8 mouse cellular contexts compared by ENCODE assay signal in genomic region chr9:41273171-41273781, GRCm38 (mm10).
DNase-seq lines count a peak whose midpoint lies in the region; ATAC-seq and TF ChIP-seq lines count a peak whose summit lies in the region.

No protein-coding gene starts in this region.

- 0 out of 2 replicates have a peak overlapping the region, but pooled peaks have one; percentile 47 for H3K27ac ChIP-seq in kidney, postnatal 0 days
- no peak overlapping the region for H3K27ac ChIP-seq in kidney, adult 2 months (ENCODE audit: insufficient read depth, low read depth, low read length)
- peak overlapping the region; percentile 23 for H3K27ac ChIP-seq in heart, embryonic 15.5 days
- H3K27ac ChIP-seq in liver, embryonic 12.5 days = no peak overlapping the region
- H3K27ac ChIP-seq in small intestine, adult 2 months (ENCODE audit: insufficient read depth, low read depth, low read length) = no peak overlapping the region
- H3K27ac ChIP-seq in thymus, adult 2 months (ENCODE audit: control insufficient read depth, insufficient read depth, low read length) = no peak overlapping the region

- H3K36me3 ChIP-seq in kidney, postnatal 0 days (ENCODE audit: insufficient read depth, low read length) = no peaks in the 10 kb centered on the region
- H3K36me3 ChIP-seq in kidney, adult 2 months (ENCODE audit: control insufficient read depth, insufficient read depth, low read length) = no peaks in the 10 kb centered on the region
- H3K36me3 ChIP-seq in heart, embryonic 15.5 days = no peaks in the 10 kb centered on the region
- H3K36me3 ChIP-seq in liver, embryonic 12.5 days = no peaks in the 10 kb centered on the region
- no peaks in the 10 kb centered on the region for H3K36me3 ChIP-seq in small intestine, adult 2 months (ENCODE audit: control insufficient read depth, insufficient read depth, low read length)
- no peaks in the 10 kb centered on the region for H3K36me3 ChIP-seq in thymus, adult 2 months (ENCODE audit: control insufficient read depth, insufficient read depth, low read length)

- H3K4me3 ChIP-seq in kidney, postnatal 0 days (replicated peaks; ENCODE audit: low read depth, low read length) = peak overlapping the region; percentile 37
- H3K4me3 ChIP-seq in kidney, adult 2 months (ENCODE audit: insufficient read depth, low read depth, low read length) = no peak overlapping the region
- H3K4me3 ChIP-seq in heart, embryonic 15.5 days = peak overlapping the region; percentile 48
- no peak overlapping the region for H3K4me3 ChIP-seq in liver, embryonic 12.5 days
- peak overlapping the region; percentile 5; the same call in 1 of the 2 replicates for H3K4me3 ChIP-seq in small intestine, adult 2 months (ENCODE audit: low read depth, low read length)
- no peak overlapping the region for H3K4me3 ChIP-seq in thymus, adult 2 months (ENCODE audit: control insufficient read depth, insufficient read depth, low read length)

- H3K4me2 ChIP-seq in kidney, postnatal 0 days (ENCODE audit: low read length) = peak overlapping the region; percentile 67
- peak overlapping the region; percentile 87 for H3K4me2 ChIP-seq in heart, embryonic 15.5 days
- peak overlapping the region; percentile 40 for H3K4me2 ChIP-seq in liver, embryonic 12.5 days

- TF ChIP-seq POLR2A in kidney, adult 2 months (IDR thresholded peaks at IDR 0.05; ENCODE audit: low read depth, low read length) = no peak
- no peak for TF ChIP-seq POLR2A in small intestine, adult 2 months (IDR thresholded peaks at IDR 0.05; ENCODE audit: low read depth, low read length)
- no peak for TF ChIP-seq POLR2A in thymus, adult 2 months (IDR thresholded peaks at IDR 0.05; ENCODE audit: control insufficient read depth, extremely low read depth, insufficient read depth, low read length, poor library complexity)

- peak; percentile 90 for ATAC-seq in kidney, postnatal 0 days (replicated peaks; ENCODE audit: low FRiP score, low read depth)
- ATAC-seq in heart, embryonic 15.5 days (replicated peaks; ENCODE audit: insufficient number of reproducible peaks, insufficient read depth, low FRiP score, low read depth) = peak; percentile 72
- ATAC-seq in liver, embryonic 12.5 days = no peak
- no peak for ATAC-seq in megakaryocyte, adult 5-6 weeks (ENCODE audit: poor library complexity, severe bottlenecking)

- H3K27me3 ChIP-seq in kidney, postnatal 0 days (ENCODE audit: insufficient read depth, low read length) = no peaks in the 10 kb centered on the region
- no peaks in the 10 kb centered on the region for H3K27me3 ChIP-seq in kidney, adult 2 months (replicated peaks; ENCODE audit: control insufficient read depth, insufficient read depth, low read length)
- no peaks in the 10 kb centered on the region for H3K27me3 ChIP-seq in heart, embryonic 15.5 days
- H3K27me3 ChIP-seq in liver, embryonic 12.5 days (replicated peaks) = peaks cover 23% of the 10 kb centered on the region
- no peaks in the 10 kb centered on the region; the same call in 1 of the 2 replicates for H3K27me3 ChIP-seq in small intestine, adult 2 months (ENCODE audit: control insufficient read depth, insufficient read depth, low read length)
- H3K27me3 ChIP-seq in thymus, adult 2 months (ENCODE audit: control insufficient read depth, insufficient read depth, low read length) = no peaks in the 10 kb centered on the region; the same call in 1 of the 2 replicates

- WGBS in kidney, postnatal 0 days = 1% methylated on average over 18 of the region's 18 CpGs
- WGBS in kidney, adult 2 months = under 1% methylated on average over 18 of the region's 18 CpGs
- 0% methylated on average over 18 of the region's 18 CpGs for WGBS in heart, embryonic 15.5 days
- WGBS in liver, embryonic 12.5 days (ENCODE audit: insufficient replicate concordance) = 4% methylated on average over 18 of the region's 18 CpGs
- WGBS in small intestine, adult 2 months = 2% methylated on average over 18 of the region's 18 CpGs
- 4% methylated on average over 18 of the region's 18 CpGs for WGBS in thymus, adult 2 months

- H3K9ac ChIP-seq in kidney, postnatal 0 days (ENCODE audit: low read depth, low read length) = peak overlapping the region; percentile 40
- peak overlapping the region; percentile 12 for H3K9ac ChIP-seq in heart, embryonic 15.5 days
- no peak overlapping the region for H3K9ac ChIP-seq in liver, embryonic 12.5 days

- H3K4me1 ChIP-seq in kidney, postnatal 0 days (replicated peaks; ENCODE audit: insufficient read depth, low read length) = 0 out of 2 replicates have a peak, but pooled peaks cover 10% of the 10 kb centered on the region
- no peaks in the 10 kb centered on the region for H3K4me1 ChIP-seq in kidney, adult 2 months (ENCODE audit: control insufficient read depth, insufficient read depth, low read length)
- peaks cover 14% of the 10 kb centered on the region for H3K4me1 ChIP-seq in heart, embryonic 15.5 days (replicated peaks)
- no peaks in the 10 kb centered on the region for H3K4me1 ChIP-seq in liver, embryonic 12.5 days
- H3K4me1 ChIP-seq in small intestine, adult 2 months (ENCODE audit: control insufficient read depth, insufficient read depth, insufficient read length, low read length) = no peaks in the 10 kb centered on the region
- H3K4me1 ChIP-seq in thymus, adult 2 months (replicated peaks; ENCODE audit: control insufficient read depth, insufficient read depth, low read length) = no peaks in the 10 kb centered on the region

- DNase-seq in kidney, postnatal 0 days (ENCODE audit: low spot score) = peak; percentile 80
- no peak for DNase-seq in kidney, adult 2 months
- DNase-seq in embryo, embryonic 10.5 days (ENCODE audit: low spot score) = peak; percentile 93
- no peak for DNase-seq in thymus, adult 2 months

- peak; percentile 27; the same call in 1 of the 2 replicates for TF ChIP-seq CTCF in kidney, postnatal 0 days (IDR thresholded peaks at IDR 0.05; ENCODE audit: low read depth)
- TF ChIP-seq CTCF in kidney, adult 2 months (conservative IDR thresholded peaks at IDR 0.05; ENCODE audit: insufficient read depth, insufficient read length, low read depth, low read length) = no peak
- TF ChIP-seq CTCF in small intestine, adult 2 months (IDR thresholded peaks at IDR 0.05; ENCODE audit: extremely low read depth, insufficient read length, insufficient replicate concordance, low read depth, low read length) = no peak
- no peak for TF ChIP-seq CTCF in thymus, adult 2 months (IDR thresholded peaks at IDR 0.05; ENCODE audit: borderline replicate concordance, control insufficient read depth, extremely low read depth, insufficient read depth, low read length, poor library complexity)

- H3K9me3 ChIP-seq in kidney, postnatal 0 days (replicated peaks; ENCODE audit: low read length) = 0 out of 2 replicates have a peak, but pooled peaks cover 3% of the 10 kb centered on the region
- H3K9me3 ChIP-seq in heart, embryonic 15.5 days (replicated peaks) = 0 out of 2 replicates have a peak, but pooled peaks cover 4% of the 10 kb centered on the region
- H3K9me3 ChIP-seq in liver, embryonic 12.5 days (replicated peaks) = 0 out of 2 replicates have a peak, but pooled peaks cover 4% of the 10 kb centered on the region

Comparison
In these comparisons a context has a peak if more than half of its experiments do, and no peak if none do; other contexts are left out.
1. DNase-seq: peak in kidney, postnatal 0 days (single experiment) and embryo, embryonic 10.5 days (single experiment); none in kidney, adult 2 months (single experiment) and thymus, adult 2 months (single experiment).
2. H3K27ac ChIP-seq: peak in kidney, postnatal 0 days (single experiment) and heart, embryonic 15.5 days (single experiment); none in kidney, adult 2 months (single experiment), liver, embryonic 12.5 days (single experiment), small intestine, adult 2 months (single experiment) and thymus, adult 2 months (single experiment).
3. H3K4me3 ChIP-seq: peak in kidney, postnatal 0 days (single experiment), heart, embryonic 15.5 days (single experiment) and small intestine, adult 2 months (single experiment); none in kidney, adult 2 months (single experiment), liver, embryonic 12.5 days (single experiment) and thymus, adult 2 months (single experiment).
4. ATAC-seq: peak in kidney, postnatal 0 days (single experiment) and heart, embryonic 15.5 days (single experiment); none in liver, embryonic 12.5 days (single experiment) and megakaryocyte, adult 5-6 weeks (single experiment).
5. Peak in every context shown above with its lines, with median percentiles within 50 percentile points of each other: H3K4me2 ChIP-seq.